Mouse (Mus musculus) CH12.LX (cell line): ENCODE results near the gene Bmpr1a. TPM values are rescaled to one million over a fixed set of nuclear protein-coding genes. Genes with fewer than 3 reads are reported as not detected.

Experiments
- DNase-seq: peaks from one replicate; pipeline ENCODE4 v3.0.0-alpha.2; 2013; ENCODE audit errors: extremely low read depth
- H3K27ac ChIP-seq: 2 replicates; pipeline ENCODE4 v1.5.1; 2012; ENCODE audit warnings: low read depth, mild to moderate bottlenecking, control low read depth, moderate library complexity; ENCODE audit not compliant: insufficient read depth
- H3K27me3 ChIP-seq: replicated peaks from 2 replicates; pipeline ENCODE3; 2012; ENCODE audit warnings: inconsistent platforms
- H3K36me3 ChIP-seq, 2 experiments: replicated peaks in 1 of 2; 2 replicates each; pipeline versions ENCODE3 to v1.6.1; 2012; ENCODE audit warnings: inconsistent platforms in 1 of 2, low read length in 1 of 2, mild to moderate bottlenecking in 1 of 2, mixed read lengths in 1 of 2, moderate library complexity in 1 of 2; ENCODE audit not compliant: control insufficient read depth in 1 of 2, insufficient read depth in 1 of 2
- H3K4me1 ChIP-seq, 2 experiments: 2 replicates each; pipeline ENCODE4 v1.6.1; 2012; ENCODE audit warnings: inconsistent platforms in 1 of 2, moderate library complexity in 1 of 2; ENCODE audit not compliant: insufficient read depth in 2 of 2, control insufficient read depth in 1 of 2
- H3K4me2 ChIP-seq: 2 replicates; pipeline ENCODE4 v1.6.1; 2012; ENCODE audit warnings: low read depth, mild to moderate bottlenecking, control low read depth; ENCODE audit not compliant: poor library complexity, insufficient read depth, severe bottlenecking
- H3K4me3 ChIP-seq, 3 experiments: fragments of 150-350 bp in 1 of 3; sonication (generic) in 1 of 3; replicated peaks in 1 of 3; 2 replicates each; pipeline versions ENCODE3 to v1.5.1; 2011 to 2012; ENCODE audit warnings: low read depth in 2 of 3, low read length in 2 of 3, mild to moderate bottlenecking in 2 of 3, moderate library complexity in 2 of 3, control low read depth in 1 of 3, improper control_type of control experiment in 1 of 3, inconsistent platforms in 1 of 3, mixed read lengths in 1 of 3; ENCODE audit not compliant: poor library complexity in 1 of 3
- H3K79me2 ChIP-seq: replicated peaks from 2 replicates; pipeline ENCODE4 v1.6.1; 2012; ENCODE audit warnings: mild to moderate bottlenecking, moderate library complexity; ENCODE audit not compliant: control insufficient read depth, poor library complexity, insufficient read depth, severe bottlenecking; ENCODE audit errors: extremely low read depth
- H3K9ac ChIP-seq: 2 replicates; pipeline ENCODE4 v1.6.1; 2012; ENCODE audit warnings: low read depth, mild to moderate bottlenecking, control low read depth, moderate library complexity; ENCODE audit not compliant: insufficient read depth
- H3K9me3 ChIP-seq: replicated peaks from 2 replicates; pipeline ENCODE3; 2012; ENCODE audit warnings: low read length, inconsistent platforms, mixed read lengths
- BHLHE40 ChIP-seq: IDR thresholded peaks from 2 replicates; pipeline ENCODE4 v1.6.1; 2011; ENCODE audit warnings: mild to moderate bottlenecking, low read depth, low read length, improper control_type of control experiment
- CHD1 ChIP-seq: IDR thresholded peaks from 2 replicates; pipeline ENCODE4 v1.6.1; 2012; ENCODE audit warnings: low read depth, low read length, improper control_type of control experiment, inconsistent platforms
- CHD2 ChIP-seq: IDR thresholded peaks from 2 replicates; pipeline ENCODE4 v1.6.1; 2011; ENCODE audit warnings: low read length, improper control_type of control experiment
- CTCF ChIP-seq, 2 experiments: IDR thresholded peaks in 1 of 2; conservative IDR thresholded peaks in 1 of 2; 2 replicates each; pipeline ENCODE4 v1.5.1; 2011 to 2012; ENCODE audit warnings: low read depth in 2 of 2, low read length in 2 of 2, improper control_type of control experiment in 1 of 2, inconsistent platforms in 1 of 2, mild to moderate bottlenecking in 1 of 2, moderate library complexity in 1 of 2
- E2F4 ChIP-seq: IDR thresholded peaks from 2 replicates; pipeline ENCODE4 v1.6.1; 2011; ENCODE audit warnings: low read depth, low read length, improper control_type of control experiment; ENCODE audit not compliant: insufficient replicate concordance
- EP300 ChIP-seq: IDR thresholded peaks from 2 replicates; pipeline ENCODE4 v1.6.1; 2011; ENCODE audit warnings: low read length, improper control_type of control experiment
- ETS1 ChIP-seq: conservative IDR thresholded peaks from 2 replicates; pipeline ENCODE4 v1.6.1; 2012; ENCODE audit warnings: low read depth, mild to moderate bottlenecking, inconsistent platforms, low read length, improper control_type of control experiment, moderate library complexity
- GABPA ChIP-seq: IDR thresholded peaks from 2 replicates; pipeline ENCODE4 v1.6.1; 2012; ENCODE audit warnings: low read depth, low read length, improper control_type of control experiment, inconsistent platforms; ENCODE audit not compliant: insufficient replicate concordance
- HCFC1 ChIP-seq: IDR thresholded peaks from 2 replicates; pipeline ENCODE4 v1.6.1; 2012; ENCODE audit warnings: low read depth, mild to moderate bottlenecking, inconsistent platforms, low read length, improper control_type of control experiment
- IRF4 ChIP-seq: IDR thresholded peaks from 2 replicates; pipeline ENCODE4 v1.6.1; 2014; ENCODE audit warnings: low read depth, mild to moderate bottlenecking, inconsistent platforms, low read length, improper control_type of control experiment
- JUN ChIP-seq: IDR thresholded peaks from 2 replicates; pipeline ENCODE4 v1.6.1; 2011; ENCODE audit warnings: low read depth, mild to moderate bottlenecking, low read length, improper control_type of control experiment, moderate library complexity; ENCODE audit not compliant: insufficient read depth
- JUND ChIP-seq: conservative IDR thresholded peaks from 2 replicates; pipeline ENCODE4 v1.6.1; 2011; ENCODE audit warnings: low read depth, low read length, improper control_type of control experiment
- KAT2A ChIP-seq: IDR thresholded peaks from 2 replicates; pipeline ENCODE4 v1.6.1; 2012; ENCODE audit warnings: low read length, improper control_type of control experiment, inconsistent platforms; ENCODE audit not compliant: insufficient replicate concordance
- MAFK ChIP-seq: IDR thresholded peaks from 2 replicates; pipeline ENCODE4 v1.6.1; 2011; ENCODE audit warnings: low read length, improper control_type of control experiment; ENCODE audit not compliant: insufficient replicate concordance
- MAX ChIP-seq: IDR thresholded peaks from 2 replicates; pipeline ENCODE4 v1.6.1; 2011; ENCODE audit warnings: low read length, improper control_type of control experiment
- MAZ ChIP-seq: IDR thresholded peaks from 2 replicates; pipeline ENCODE4 v1.6.1; 2012; ENCODE audit warnings: low read depth, mild to moderate bottlenecking, inconsistent platforms, low read length, improper control_type of control experiment, moderate library complexity
- MXI1 ChIP-seq: IDR thresholded peaks from 2 replicates; pipeline ENCODE4 v1.6.1; 2011; ENCODE audit warnings: mild to moderate bottlenecking, low read depth, low read length, improper control_type of control experiment
- MYC ChIP-seq: IDR thresholded peaks from 2 replicates; pipeline ENCODE4 v1.6.1; 2011; ENCODE audit warnings: low read depth, mild to moderate bottlenecking, improper control_type of control experiment, low read length
- NELFE ChIP-seq: IDR thresholded peaks from 2 replicates; pipeline ENCODE4 v1.6.1; 2011; ENCODE audit warnings: low read depth, low read length, improper control_type of control experiment
- PAX5 ChIP-seq: IDR thresholded peaks from 2 replicates; pipeline ENCODE4 v1.6.1; 2012; ENCODE audit warnings: low read length, inconsistent platforms, mixed read lengths
- POLR2A ChIP-seq: IDR thresholded peaks from 2 replicates; pipeline ENCODE4 v1.6.1; 2011; ENCODE audit warnings: low read depth, mild to moderate bottlenecking, improper control_type of control experiment, low read length
- RAD21 ChIP-seq: IDR thresholded peaks from 2 replicates; pipeline ENCODE4 v1.6.1; 2011; ENCODE audit warnings: low read depth, mild to moderate bottlenecking, low read length, improper control_type of control experiment, moderate library complexity
- RCOR1 ChIP-seq: conservative IDR thresholded peaks from 2 replicates; pipeline ENCODE4 v1.6.1; 2012; ENCODE audit warnings: low read depth, mild to moderate bottlenecking, inconsistent platforms, low read length, improper control_type of control experiment
- SMC3 ChIP-seq: IDR thresholded peaks from 2 replicates; pipeline ENCODE4 v1.6.1; 2011; ENCODE audit warnings: low read depth, low read length, improper control_type of control experiment
- TBP ChIP-seq: conservative IDR thresholded peaks from 2 replicates; pipeline ENCODE4 v1.6.1; 2011; ENCODE audit warnings: low read depth, low read length, improper control_type of control experiment
- TCF12 ChIP-seq: IDR thresholded peaks from 2 replicates; pipeline ENCODE4 v1.6.1; 2014; ENCODE audit warnings: low read depth, mild to moderate bottlenecking, inconsistent platforms, low read length, improper control_type of control experiment
- UBTF ChIP-seq: IDR thresholded peaks from 2 replicates; pipeline ENCODE4 v1.6.1; 2012; ENCODE audit warnings: low read depth, mild to moderate bottlenecking, inconsistent platforms, low read length, improper control_type of control experiment, moderate library complexity
- USF1 ChIP-seq: IDR thresholded peaks from 2 replicates; pipeline ENCODE4 v1.6.1; 2014; ENCODE audit warnings: low read depth, mild to moderate bottlenecking, inconsistent platforms, low read length, improper control_type of control experiment
- USF2 ChIP-seq: conservative IDR thresholded peaks from 2 replicates; pipeline ENCODE4 v1.6.1; 2011; ENCODE audit warnings: low read depth, low read length, improper control_type of control experiment
- ZC3H11A ChIP-seq: IDR thresholded peaks from 2 replicates; pipeline ENCODE4 v1.6.1; 2012; ENCODE audit warnings: low read depth, mild to moderate bottlenecking, inconsistent platforms, low read length, improper control_type of control experiment
- ZKSCAN1 ChIP-seq: IDR thresholded peaks from 2 replicates; pipeline ENCODE4 v1.6.1; 2012; ENCODE audit warnings: low read depth, inconsistent platforms, low read length, improper control_type of control experiment, borderline replicate concordance
- ZMIZ1 ChIP-seq: IDR thresholded peaks from 2 replicates; pipeline ENCODE4 v1.6.1; 2012; ENCODE audit warnings: low read depth, mild to moderate bottlenecking, inconsistent platforms, low read length, improper control_type of control experiment
- ZNF384 ChIP-seq: IDR thresholded peaks from 2 replicates; pipeline ENCODE4 v1.6.1; 2012; ENCODE audit warnings: low read depth, low read length, improper control_type of control experiment, inconsistent platforms
- dilution Hi-C: fragments of 300-500 bp; cut with MboI; formaldehyde crosslinking; loops from 2 replicates; pipeline ENCODE4 v1.14.3; 2020; ENCODE audit warnings: low sequenced_read_pairs; ENCODE audit not compliant: extremely low pct_unique_long_range_greater_than_20kb, extremely low pct_ligation_motif_present
- in situ Hi-C: fragments of 300-500 bp; cut with MboI; formaldehyde crosslinking; loops from 3 replicates; pipeline ENCODE4 v1.14.3; 2019; ENCODE audit warnings: low sequenced_read_pairs, low pct_ligation_motif_present, low pct_unique_long_range_greater_than_20kb, mixed read lengths
- polyA plus RNA-seq: library from polyadenylated mRNA; unstranded; fragments of >175 nt; gene quantifications from 2 replicates; pipeline ENCODE4 v1.2.1, GENCODE M21; 2012; ENCODE audit warnings: low read depth; ENCODE audit not compliant: insufficient read length
- total RNA-seq, 2 experiments: library from RNA; depleted of rRNA; stranded (reverse); fragments of 300-350 nt in 1 of 2; fragments of >200 nt in 1 of 2; gene quantifications; 2 replicates each; pipeline ENCODE4 v1.2.3; 2012 to 2014

Bmpr1a gene
- total and polyA plus RNA-seq, 3 experiments, result 26.2 to 46.7 (median 30.1) TPM

- H3K27ac ChIP-seq, result peak overlapping the region; percentile 38
- TF ChIP-seq ZNF384 (0 out of 2 replicates have a peak, but pooled peaks have one; percentile 14), ETS1 (0 out of 2 replicates have a peak, but pooled peaks have one; percentile 12), MAZ (no peak), POLR2A (no peak), CHD1 (no peak)
- peak overlapping the region; percentile 48 for H3K4me2 ChIP-seq
- no peaks in the 10 kb centered on the region for H3K9me3 ChIP-seq
- DNase-seq, result no peak
- H3K4me3 ChIP-seq, result peak overlapping the region in 1 of 3 experiments; percentile 0
- H3K79me2 ChIP-seq, result no peaks in the 10 kb centered on the region
- peaks cover 11 to 50% of the 10 kb centered on the region in 2 experiments for H3K4me1 ChIP-seq
- dilution Hi-C loops (no loop called here), in situ Hi-C loops (no loop called here)
- H3K9ac ChIP-seq, result peak overlapping the region; percentile 53
- no peaks in the 10 kb centered on the region for H3K27me3 ChIP-seq
- H3K36me3 ChIP-seq, result no peaks in the 10 kb centered on the region
Measured at GRCm38 (mm10) chr14:34515860-34516259, 12.7 kb upstream of the Bmpr1a start.

GRCm38 (mm10) chr14:34514120-34514519 lies 11.0 kb upstream of the Bmpr1a start:
- in situ Hi-C loops, result no loop called here
- DNase-seq, result peak; percentile 74
- H3K4me2 ChIP-seq, result peak overlapping the region; percentile 27
- H3K27ac ChIP-seq, result no peak overlapping the region; the same call in 1 of the 2 replicates
- H3K9me3 ChIP-seq, result no peaks in the 10 kb centered on the region
- no peaks in the 10 kb centered on the region for H3K36me3 ChIP-seq
- H3K27me3 ChIP-seq, result no peaks in the 10 kb centered on the region
- peaks cover 11 to 44% of the 10 kb centered on the region in 2 experiments for H3K4me1 ChIP-seq
- peak overlapping the region; percentile 12; the same call in 1 of the 2 replicates for H3K9ac ChIP-seq
- dilution Hi-C loops, result no loop called here
- H3K4me3 ChIP-seq, result no peak overlapping the region
- no peaks in the 10 kb centered on the region for H3K79me2 ChIP-seq
- TF ChIP-seq CTCF (conservative IDR thresholded peaks at IDR 0.05 in 1 of 2, IDR thresholded peaks at IDR 0.05 in 1 of 2; ENCODE audit: low read depth in 2 of 2, low read length in 2 of 2) (peak in 1 of 2 experiments; percentile 48; a peak in 2 of 4 replicates), EP300 (peak; percentile 68), USF1 (no peak), ZMIZ1 (no peak), KAT2A (no peak), JUND (0 out of 2 replicates have a peak, but pooled peaks have one; percentile 8), MXI1 (no peak), TBP (no peak), ETS1 (peak; percentile 40), IRF4 (peak; percentile 70; the same call in 1 of the 2 replicates), HCFC1 (no peak), E2F4 (no peak), CHD1 (no peak), UBTF (no peak), RCOR1 (no peak), TCF12 (no peak), CHD2 (no peak), ZC3H11A (no peak), MYC (no peak), MAZ (no peak), GABPA (no peak), BHLHE40 (no peak), RAD21 (peak; percentile 18; the same call in 1 of the 2 replicates), SMC3 (no peak; the same call in 1 of the 2 replicates), PAX5 (no peak), USF2 (no peak), NELFE (no peak), POLR2A (peak; percentile 38; the same call in 1 of the 2 replicates), MAFK (0 out of 2 replicates have a peak, but pooled peaks have one; percentile 20), JUN (peak; percentile 59), ZKSCAN1 (no peak), MAX (no peak), ZNF384 (no peak)
